ENCODE assay signal across 25 mouse cellular contexts in the genomic region with DNA sequence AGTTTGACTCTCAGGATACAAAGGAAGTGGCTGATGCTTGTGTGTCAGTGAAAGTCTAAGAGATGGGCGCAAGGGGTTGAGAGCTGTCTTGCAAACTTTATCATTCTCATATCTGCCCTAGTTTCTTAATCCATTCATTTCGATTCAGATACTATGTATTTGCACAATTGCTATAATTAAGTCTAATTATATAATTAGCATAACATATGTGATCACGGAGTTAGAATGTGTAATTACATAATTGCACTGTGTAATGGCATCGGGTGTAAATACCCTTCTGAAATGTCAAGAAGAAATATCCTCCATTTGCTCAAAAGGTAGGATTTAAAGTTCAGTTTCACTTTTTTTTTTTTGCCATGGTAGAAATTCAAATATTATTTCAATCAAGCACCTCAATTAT.
"Had no signal": no experiment of that assay in that cellular context is flagged by ENCODE, and none has a peak within 500 bp of the region (broad histone marks: within the 10 kb centered on the region; RNA-seq: fewer than 3 reads in every experiment).

No protein-coding gene starts in this region.

- DNase-seq: gastrocnemius, postnatal 14 days; gastrocnemius, postnatal 36 days; heart, adult 2 months; heart, postnatal 14 days; heart, postnatal 36 days; kidney, adult 11 months; kidney, adult 2 months; kidney, adult 9 months; kidney, postnatal 14 days; kidney, postnatal 36 days; layer of hippocampus, adult 9-11 months; layer of hippocampus, postnatal 36 days; left cerebral cortex, postnatal 4 days had no signal

- ATAC-seq: hindbrain, postnatal 0 days; intestine, embryonic 16.5 days; liver, embryonic 12.5 days had no signal

- H3K4me1 ChIP-seq: heart, embryonic 13.5 days; heart, embryonic 15.5 days; kidney, embryonic 15.5 days; liver, embryonic 12.5 days had no signal

- H3K4me2 ChIP-seq: heart, embryonic 11.5 days; heart, embryonic 13.5 days; heart, embryonic 15.5 days; hindbrain, embryonic 15.5 days; kidney, embryonic 15.5 days; limb, embryonic 13.5 days; limb, embryonic 15.5 days; liver, embryonic 12.5 days had no signal

- H3K4me3 ChIP-seq: heart, adult 2 months; heart, embryonic 13.5 days; heart, embryonic 15.5 days; hindbrain, embryonic 15.5 days; kidney, embryonic 15.5 days; limb, embryonic 13.5 days; limb, embryonic 15.5 days; liver, embryonic 12.5 days had no signal

- H3K9me3 ChIP-seq: heart, embryonic 13.5 days; heart, embryonic 15.5 days; hindbrain, embryonic 15.5 days; kidney, embryonic 15.5 days; limb, embryonic 13.5 days; limb, embryonic 15.5 days; liver, embryonic 12.5 days had no signal

- H3K36me3 ChIP-seq: heart, embryonic 13.5 days; heart, embryonic 15.5 days; hindbrain, embryonic 15.5 days; kidney, embryonic 15.5 days; limb, embryonic 13.5 days; limb, embryonic 15.5 days; liver, embryonic 12.5 days had no signal

- H3K27me3 ChIP-seq: heart, embryonic 13.5 days; heart, embryonic 15.5 days; hindbrain, embryonic 15.5 days; kidney, embryonic 15.5 days; limb, embryonic 13.5 days; limb, embryonic 15.5 days; liver, embryonic 12.5 days had no signal

- H3K9ac ChIP-seq: heart, embryonic 13.5 days; heart, embryonic 15.5 days; hindbrain, embryonic 15.5 days; kidney, embryonic 15.5 days; limb, embryonic 13.5 days; limb, embryonic 15.5 days; liver, embryonic 12.5 days; liver, embryonic 14.5 days had no signal

- H3K27ac ChIP-seq: heart, adult 2 months; heart, embryonic 13.5 days; heart, embryonic 15.5 days; hindbrain, embryonic 15.5 days; hindbrain, postnatal 0 days; kidney, embryonic 15.5 days; kidney, postnatal 0 days; limb, embryonic 13.5 days; limb, embryonic 15.5 days; liver, embryonic 12.5 days; liver, embryonic 14.5 days had no signal
